Mouse (Mus musculus) forebrain, embryonic 14.5 days (tissue): ENCODE results near the gene Serpina6. TPM values are rescaled to one million over a fixed set of nuclear protein-coding genes. Genes with fewer than 3 reads are reported as not detected.

ENCODE experiments used
- ATAC-seq: fragments of 200-750 bp; cut with Nextera tagmentation; 2 replicates; pipeline ENCODE4 v1.8.0; 2017; ENCODE audit warnings: mild to moderate bottlenecking, moderate library complexity
- DNase-seq: peaks from one replicate; pipeline ENCODE4 v3.0.0-alpha.2; 2015; ENCODE audit warnings: low spot score
- H3K27ac ChIP-seq: fragments of 300-500 bp; sonication (generic); 2 replicates; pipeline ENCODE4 v1.5.1; 2014; ENCODE audit warnings: low read depth, mild to moderate bottlenecking, control low read depth, low read length, moderate library complexity
- H3K27me3 ChIP-seq: fragments of 300-500 bp; sonication (generic); replicated peaks from 2 replicates; pipeline ENCODE4 v1.6.1; 2014; ENCODE audit warnings: low read length, control low read depth, mixed read lengths; ENCODE audit not compliant: control insufficient read depth, insufficient read depth
- H3K36me3 ChIP-seq: fragments of 300-500 bp; sonication (generic); 2 replicates; pipeline ENCODE4 v1.6.1; 2014; ENCODE audit warnings: low read length, control low read depth; ENCODE audit not compliant: control insufficient read depth, insufficient read depth
- H3K4me1 ChIP-seq: fragments of 300-500 bp; sonication (generic); 2 replicates; pipeline ENCODE4 v1.6.1; 2014; ENCODE audit warnings: antibody characterized with exemption, low read length, control low read depth; ENCODE audit not compliant: control insufficient read depth, insufficient read depth
- H3K4me2 ChIP-seq: fragments of 300-500 bp; sonication (generic); 2 replicates; pipeline ENCODE4 v1.6.1; 2014; ENCODE audit warnings: mild to moderate bottlenecking, control low read depth, low read length
- H3K4me3 ChIP-seq: fragments of 300-500 bp; sonication (generic); 2 replicates; pipeline ENCODE4 v1.5.1; 2014; ENCODE audit warnings: low read depth, low read length, control low read depth
- H3K9ac ChIP-seq: fragments of 300-500 bp; sonication (generic); 2 replicates; pipeline ENCODE4 v1.6.1; 2014; ENCODE audit warnings: mild to moderate bottlenecking, low read length, control low read depth, moderate library complexity
- H3K9me3 ChIP-seq: fragments of 300-500 bp; sonication (generic); replicated peaks from 2 replicates; pipeline ENCODE4 v1.6.1; 2016; ENCODE audit warnings: low read length, control low read depth, mixed read lengths; ENCODE audit not compliant: control insufficient read depth
- WGBS: fragments of 180-500 bp; shearing (Covaris S2); extraction: QIAGEN DNeasy Blood & Tissue Kit; methylation state at CpG from one replicate; pipeline ENCODE4 v1.1.7; 2014; 5-methylcytosine and 5-hydroxymethylcytosine counted together
- polyA plus RNA-seq: library from polyadenylated mRNA; unstranded; fragments of >200 nt; fragmentation: Nextera tagmentation; extraction: Ambion mirVana; gene quantifications from 2 replicates; pipeline ENCODE4 v1.2.1, GENCODE M21; 2014

The Serpina6 gene
- polyA plus RNA-seq, 1 experiment from 2014 or later, result not detected

DNA sequence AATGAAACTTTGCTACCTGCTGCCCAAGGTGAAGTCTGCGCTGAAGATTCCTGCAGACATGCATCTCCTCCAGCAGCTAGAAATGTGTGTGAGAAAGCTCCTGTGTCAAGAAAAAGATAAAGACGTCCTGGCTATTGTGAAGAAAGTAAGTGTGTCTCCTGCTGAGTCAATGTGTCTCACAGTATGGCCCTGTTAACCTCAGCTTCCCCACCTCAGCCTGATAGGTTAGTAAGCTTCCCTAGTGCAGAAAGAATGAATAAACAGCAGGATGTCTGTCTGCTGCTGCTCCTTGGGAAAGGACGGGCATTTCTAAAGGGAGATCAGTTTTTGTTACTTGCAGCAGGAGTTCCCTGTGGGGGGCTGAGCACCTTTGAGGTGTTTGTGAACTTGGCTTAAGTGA is 56.6 kb downstream of the Serpina6 start:
- no peak overlapping the region for H3K4me2 ChIP-seq
- 19% methylated on average over 3 of the region's 3 CpGs for WGBS
- DNase-seq (no peak), ATAC-seq (no peak)
- no peak overlapping the region for H3K9ac ChIP-seq
- H3K4me1 ChIP-seq, result no peaks in the 10 kb centered on the region
- no peaks in the 10 kb centered on the region for H3K27me3 ChIP-seq
- H3K9me3 ChIP-seq, result no peaks in the 10 kb centered on the region
- H3K27ac ChIP-seq, result no peak overlapping the region
- no peak overlapping the region for H3K4me3 ChIP-seq
- no peaks in the 10 kb centered on the region for H3K36me3 ChIP-seq

- Histone ChIP-seq H3K36me3 (no peaks in the 10 kb centered on the region), H3K9ac (no peak overlapping the region), H3K4me3 (no peak overlapping the region), H3K4me1 (no peaks in the 10 kb centered on the region), H3K27ac (no peak overlapping the region), H3K27me3 (no peaks in the 10 kb centered on the region), H3K4me2 (no peak overlapping the region), H3K9me3 (no peaks in the 10 kb centered on the region)
- ATAC-seq (no peak), DNase-seq (no peak)
- 73% methylated on average over 2 of the region's 2 CpGs for WGBS
These were observed 58.6 kb downstream of the Serpina6 start for GRCm38 (mm10) chr12:103598411-103598810.

Other genes starting within 250 kb of the Serpina6 start
- gene 9330161L09Rik, start 249.4 kb downstream of the Serpina6 start, polyA plus RNA-seq, result 1.2 and 1.3 TPM in 2 replicates
- 103 and 110 TPM in 2 replicates for gene Ddx24, start 231.4 kb downstream of the Serpina6 start, polyA plus RNA-seq
- gene Ifi27, start 223.0 kb downstream of the Serpina6 start, polyA plus RNA-seq, result 7.1 and 9.4 TPM in 2 replicates
- 3.3 and 4.9 TPM in 2 replicates for gene Ifi27l2a, start 213.5 kb downstream of the Serpina6 start, polyA plus RNA-seq
- not detected in 2 replicates for gene Ifi27l2b, start 200.0 kb downstream of the Serpina6 start, polyA plus RNA-seq
- gene Ppp4r4, start 124.9 kb downstream of the Serpina6 start, polyA plus RNA-seq, result 2.2 TPM in 2 replicates
- 0.11 TPM in 1 of 2 replicates, not detected in the other for gene Serpina10, start 25.8 kb downstream of the Serpina6 start, polyA plus RNA-seq
- not detected in 2 replicates for gene Serpina16, start 18.9 kb upstream of the Serpina6 start, polyA plus RNA-seq
- not detected in 2 replicates for gene Serpina1f, start 38.3 kb upstream of the Serpina6 start, polyA plus RNA-seq
- not detected in 2 replicates for gene Serpina1d, start 116.4 kb upstream of the Serpina6 start, polyA plus RNA-seq
- gene Serpina1b, start 173.2 kb upstream of the Serpina6 start, polyA plus RNA-seq, result not detected in 2 replicates
- gene Serpina1a, start 206.3 kb upstream of the Serpina6 start, polyA plus RNA-seq, result not detected in 2 replicates
- gene Serpina1c, start 247.7 kb upstream of the Serpina6 start, polyA plus RNA-seq, result not detected in 2 replicates